Mouse (Mus musculus) left cerebral cortex, adult 8-10 months (tissue): ENCODE measurements around the gene Srek1. TPM values are rescaled to one million over a fixed set of nuclear protein-coding genes. Genes with fewer than 3 reads are reported as not detected.

ENCODE experiments used
- DNase-seq, 2 experiments: peaks; one replicate each; pipeline ENCODE4 v3.0.0; 2022; ENCODE audit warnings: low spot score in 2 of 2
- total RNA-seq, 4 experiments: library from RNA; stranded (reverse); gene quantifications; 2 replicates each; pipeline ENCODE4 v1.2.4; 2022

Gene Srek1
- 10 to 100 TPM; 62.0 to 68.8 (median 66.1) TPM for total RNA-seq

GRCm38 (mm10) chr13:103774119-103774757 is at the start of gene Srek1:
Gene Srek1 (minus strand): TSS chr13:103774608.
- DNase-seq = peak; percentile 90 to 92

DNA sequence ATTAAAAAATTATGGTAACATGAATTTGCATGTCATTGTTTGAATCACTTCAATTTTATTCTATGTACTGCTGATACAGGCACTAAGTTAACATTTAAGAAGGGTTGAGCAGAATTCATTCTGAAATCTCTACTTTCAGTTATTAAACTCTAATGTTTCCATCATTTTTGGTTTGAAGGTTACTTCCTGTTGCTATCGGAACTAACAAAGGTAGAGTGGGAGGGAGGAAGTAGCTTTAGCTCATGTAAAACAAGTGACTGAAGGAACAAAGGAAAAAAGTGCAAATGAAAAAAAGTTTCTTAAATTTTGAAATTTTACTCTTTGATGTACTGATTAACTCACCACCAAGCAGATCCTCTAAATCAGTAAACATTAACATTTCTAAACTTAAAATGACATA is 47.9 kb upstream of the Srek1 start:
- no peak for DNase-seq

DNA sequence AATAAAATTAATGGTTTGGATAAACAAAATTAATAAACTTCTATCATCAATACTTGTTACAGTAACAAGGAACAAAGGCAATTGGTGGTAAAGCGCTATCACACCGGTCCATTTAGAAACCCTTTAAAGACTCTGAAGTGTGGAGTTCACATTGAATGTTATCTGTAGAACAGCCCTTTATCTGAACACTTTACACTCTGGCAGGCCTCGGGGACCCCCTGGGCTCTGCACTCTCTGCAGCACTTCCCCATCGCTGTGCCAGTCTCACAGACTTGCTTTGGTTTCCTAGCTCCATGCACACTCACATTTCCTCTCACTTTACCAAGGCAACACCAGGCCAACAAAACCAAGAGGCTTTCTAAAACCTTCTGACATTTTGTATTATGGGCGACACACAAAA is 45.0 kb upstream of the Srek1 start:
- DNase-seq = no peak

DNA sequence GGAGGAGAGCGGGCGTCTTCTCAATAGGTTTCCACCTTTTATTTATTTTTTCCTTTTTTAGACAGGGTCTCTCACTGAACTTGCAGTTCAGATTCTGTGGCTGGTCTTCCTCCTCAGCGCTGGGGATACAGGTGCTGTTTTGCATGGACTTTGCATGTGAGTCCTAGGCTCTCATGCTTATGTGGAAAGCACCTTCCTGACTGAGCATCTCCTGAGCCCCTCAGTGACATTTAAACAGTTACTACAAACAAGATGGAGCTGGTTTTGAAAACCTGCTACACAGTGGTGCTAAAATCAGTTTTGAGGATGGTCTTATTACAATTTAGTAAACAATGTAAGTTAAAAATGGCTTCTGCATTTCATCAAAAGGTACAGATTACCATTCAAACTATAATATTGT is 43.5 kb upstream of the Srek1 start:
- no peak for DNase-seq

GRCm38 (mm10) chr13:103807464-103807863 is 33.1 kb upstream of the Srek1 start:
- no peak for DNase-seq

GRCm38 (mm10) chr13:103806210-103806851 is 31.9 kb upstream of the Srek1 start:
- peak; percentile 16 to 76 for DNase-seq

DNA sequence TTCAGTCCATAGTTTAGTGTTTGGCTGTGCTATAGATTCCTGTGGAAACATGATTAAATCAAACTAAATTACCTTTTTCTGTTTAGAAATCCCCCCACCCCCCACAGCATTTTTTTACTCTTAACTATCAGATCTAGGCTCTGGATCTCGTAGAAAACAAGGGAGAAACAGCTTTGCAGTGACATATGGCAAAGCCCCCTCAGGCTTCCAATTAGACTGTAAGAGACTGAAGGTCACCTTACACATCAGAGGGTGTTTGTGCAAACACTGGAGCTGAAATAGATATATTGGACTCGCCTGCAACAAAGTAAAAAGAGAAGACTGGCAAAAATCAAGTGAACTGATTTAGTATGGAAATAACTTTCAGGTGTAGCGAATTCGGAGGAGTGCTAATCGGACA is 29.3 kb upstream of the Srek1 start:
- DNase-seq = no peak

GRCm38 (mm10) chr13:103801021-103801420 is 26.6 kb upstream of the Srek1 start:
- DNase-seq = no peak

DNA sequence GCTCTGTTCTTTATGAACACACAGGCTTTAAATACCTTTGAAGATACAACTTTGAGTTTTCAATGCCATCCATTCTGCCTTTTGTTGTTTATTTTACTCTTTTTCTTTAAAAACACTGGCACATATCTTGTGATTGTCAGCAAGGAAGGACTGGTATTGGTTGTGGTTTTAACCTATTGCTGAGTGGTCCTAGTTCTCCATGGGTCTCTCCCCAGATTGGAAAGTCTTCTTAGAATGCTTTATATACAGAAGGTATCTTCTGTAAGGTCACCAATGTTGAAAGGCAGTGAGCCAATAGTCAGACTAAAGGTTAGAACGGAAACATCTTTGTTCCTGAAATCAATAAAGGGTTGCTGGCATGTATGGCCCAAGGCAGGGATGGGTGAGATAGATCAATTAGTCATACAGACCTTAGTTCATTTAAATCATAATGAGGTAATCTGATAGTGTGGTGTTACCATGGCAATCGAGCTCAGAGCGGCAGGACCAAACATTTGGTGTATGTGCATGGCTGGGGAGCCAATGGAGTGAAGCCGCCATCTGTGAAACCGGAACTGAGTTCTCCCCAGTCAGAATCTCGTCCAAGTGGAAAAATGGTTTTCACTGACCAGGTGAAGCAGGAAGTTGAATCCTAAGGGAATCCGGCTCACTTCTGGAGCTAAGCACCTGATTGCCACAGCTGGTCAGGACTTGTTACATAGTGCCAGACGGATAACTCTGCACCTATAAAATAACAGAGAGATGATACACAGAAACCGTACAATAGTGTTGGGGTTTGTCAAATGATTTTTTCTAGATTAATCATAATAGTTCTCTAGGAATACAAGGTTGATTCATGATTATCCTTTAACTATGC is 20.5 kb upstream of the Srek1 start:
- no peak for DNase-seq

DNA sequence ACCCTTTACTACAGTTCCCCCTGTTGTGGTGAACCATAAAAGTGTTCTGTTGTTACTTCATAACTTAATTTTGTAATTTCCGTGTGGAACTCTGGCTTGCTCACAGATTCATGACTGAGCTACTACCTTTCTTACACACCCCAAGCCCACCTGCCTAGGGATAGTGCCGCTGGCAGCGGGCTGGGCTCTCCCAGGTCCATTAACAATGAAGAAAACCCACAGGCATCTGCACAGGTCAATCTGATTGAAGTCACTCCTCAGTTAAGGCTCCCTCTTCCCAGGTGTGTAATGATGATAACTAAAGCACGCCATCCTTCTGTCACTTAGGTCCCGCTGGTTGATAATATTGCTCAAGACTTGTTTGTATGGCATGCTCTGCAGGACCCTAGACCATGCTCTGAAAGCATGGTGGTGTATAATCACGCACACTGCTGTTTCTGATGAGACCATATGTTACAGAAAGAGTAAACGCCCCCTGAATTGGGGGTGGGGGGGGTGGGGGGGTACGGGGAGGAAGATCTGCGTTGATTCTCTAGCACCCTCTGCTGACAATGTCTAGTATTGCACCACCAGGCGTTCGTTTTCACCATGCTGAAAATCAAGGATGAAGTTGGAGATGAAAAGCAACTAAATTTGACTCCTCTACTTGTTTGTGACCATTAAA is 5.6 kb upstream of the Srek1 start:
- no peak for DNase-seq

GRCm38 (mm10) chr13:103777126-103777525 is 2.7 kb upstream of the Srek1 start:
- no peak for DNase-seq

GRCm38 (mm10) chr13:103773407-103774118 is 845 bp downstream of the Srek1 start:
- DNase-seq = no peak

GRCm38 (mm10) chr13:103772917-103773316 is 1.5 kb downstream of the Srek1 start:
- no peak for DNase-seq

GRCm38 (mm10) chr13:103770821-103771220 is 3.6 kb downstream of the Srek1 start:
- DNase-seq = no peak

- DNase-seq = no peak
These were observed 6.5 kb downstream of the Srek1 start for GRCm38 (mm10) chr13:103767935-103768334.

- DNase-seq = no peak
These were observed 10.8 kb downstream of the Srek1 start for GRCm38 (mm10) chr13:103763640-103764039.

- DNase-seq = no peak
These were observed 12.4 kb downstream of the Srek1 start for GRCm38 (mm10) chr13:103761971-103762370.

GRCm38 (mm10) chr13:103751421-103751820 is 23.0 kb downstream of the Srek1 start:
- no peak for DNase-seq

GRCm38 (mm10) chr13:103745688-103746087 is 28.7 kb downstream of the Srek1 start:
- DNase-seq = no peak

DNA sequence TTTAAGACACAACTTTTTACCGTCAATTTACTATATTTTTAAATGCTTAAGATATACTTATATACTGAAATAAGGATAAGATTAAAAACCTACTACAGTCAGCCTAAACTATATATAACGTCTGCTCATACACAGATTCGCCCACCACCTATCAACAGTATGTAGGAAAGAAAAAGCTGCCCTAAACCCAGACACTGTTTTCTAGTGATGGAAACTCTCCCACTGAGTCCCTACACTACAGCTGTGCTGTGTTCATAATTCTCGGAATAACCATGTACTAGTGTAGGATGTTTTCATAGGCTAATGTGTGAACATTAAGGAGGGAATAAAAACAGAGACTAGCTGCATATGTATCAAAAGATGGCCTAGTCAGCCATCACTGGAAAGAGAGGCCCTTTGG is 29.2 kb downstream of the Srek1 start:
- no peak for DNase-seq

- no peak for DNase-seq
These were observed 38.9 kb downstream of the Srek1 start for GRCm38 (mm10) chr13:103735330-103736007.
